Mouse (Mus musculus) kidney, postnatal 0 days (tissue): ENCODE measurements around the gene Dnajc17. TPM values are rescaled to one million over a fixed set of nuclear protein-coding genes. Genes with fewer than 3 reads are reported as not detected.

Source experiments
- ATAC-seq: fragments of 200-750 bp; cut with Nextera tagmentation; replicated peaks from 2 replicates; pipeline ENCODE4 v1.8.0; 2017; ENCODE audit warnings: low read depth, moderate number of reproducible peaks, moderate TSS enrichment, moderate library complexity; ENCODE audit not compliant: low FRiP score
- DNase-seq: peaks from one replicate; pipeline ENCODE4 v3.0.0-alpha.2; 2016; ENCODE audit warnings: low spot score
- H3K27ac ChIP-seq: fragments of 300-500 bp; sonication (generic); 2 replicates; pipeline ENCODE4 v1.5.1; 2014; ENCODE audit warnings: mild to moderate bottlenecking
- H3K27me3 ChIP-seq: fragments of 300-500 bp; sonication (generic); 2 replicates; pipeline ENCODE4 v1.6.1; 2014; ENCODE audit warnings: low read length, mixed read lengths; ENCODE audit not compliant: insufficient read depth
- H3K36me3 ChIP-seq: fragments of 300-500 bp; sonication (generic); 2 replicates; pipeline ENCODE4 v1.6.1; 2014; ENCODE audit warnings: low read length, mixed read lengths; ENCODE audit not compliant: insufficient read depth
- H3K4me1 ChIP-seq: fragments of 300-500 bp; sonication (generic); replicated peaks from 2 replicates; pipeline ENCODE4 v1.6.1; 2014; ENCODE audit warnings: antibody characterized with exemption, low read length, mixed read lengths; ENCODE audit not compliant: insufficient read depth
- H3K4me2 ChIP-seq: fragments of 300-500 bp; sonication (generic); 2 replicates; pipeline ENCODE4 v1.6.1; 2014; ENCODE audit warnings: mild to moderate bottlenecking, low read length, moderate library complexity, mixed read lengths
- H3K4me3 ChIP-seq: fragments of 300-500 bp; sonication (generic); replicated peaks from 2 replicates; pipeline ENCODE4 v1.5.1; 2014; ENCODE audit warnings: low read depth, low read length
- H3K9ac ChIP-seq: fragments of 300-500 bp; sonication (generic); 2 replicates; pipeline ENCODE4 v1.6.1; 2014; ENCODE audit warnings: low read depth, low read length
- H3K9me3 ChIP-seq: fragments of 300-500 bp; sonication (generic); replicated peaks from 2 replicates; pipeline ENCODE4 v1.6.1; 2016; ENCODE audit warnings: low read length, inconsistent platforms, mixed read lengths
- CTCF ChIP-seq: IDR thresholded peaks from 2 replicates; pipeline ENCODE4 v1.5.1; 2016; ENCODE audit warnings: antibody characterized with exemption, low read depth, mild to moderate bottlenecking, moderate library complexity
- WGBS: fragments of 180-500 bp; shearing (Covaris S2); extraction: QIAGEN DNeasy Blood & Tissue Kit; methylation state at CpG from one replicate; pipeline ENCODE4 v1.1.7; 2014; 5-methylcytosine and 5-hydroxymethylcytosine counted together
- polyA plus RNA-seq: library from polyadenylated mRNA; unstranded; fragments of >200 nt; fragmentation: Nextera tagmentation; extraction: Ambion mirVana; gene quantifications from 2 replicates; pipeline ENCODE4 v1.2.1, GENCODE M21; 2015

Dnajc17 gene
- 15.1 and 16.8 TPM in 2 replicates for polyA plus RNA-seq

DNA sequence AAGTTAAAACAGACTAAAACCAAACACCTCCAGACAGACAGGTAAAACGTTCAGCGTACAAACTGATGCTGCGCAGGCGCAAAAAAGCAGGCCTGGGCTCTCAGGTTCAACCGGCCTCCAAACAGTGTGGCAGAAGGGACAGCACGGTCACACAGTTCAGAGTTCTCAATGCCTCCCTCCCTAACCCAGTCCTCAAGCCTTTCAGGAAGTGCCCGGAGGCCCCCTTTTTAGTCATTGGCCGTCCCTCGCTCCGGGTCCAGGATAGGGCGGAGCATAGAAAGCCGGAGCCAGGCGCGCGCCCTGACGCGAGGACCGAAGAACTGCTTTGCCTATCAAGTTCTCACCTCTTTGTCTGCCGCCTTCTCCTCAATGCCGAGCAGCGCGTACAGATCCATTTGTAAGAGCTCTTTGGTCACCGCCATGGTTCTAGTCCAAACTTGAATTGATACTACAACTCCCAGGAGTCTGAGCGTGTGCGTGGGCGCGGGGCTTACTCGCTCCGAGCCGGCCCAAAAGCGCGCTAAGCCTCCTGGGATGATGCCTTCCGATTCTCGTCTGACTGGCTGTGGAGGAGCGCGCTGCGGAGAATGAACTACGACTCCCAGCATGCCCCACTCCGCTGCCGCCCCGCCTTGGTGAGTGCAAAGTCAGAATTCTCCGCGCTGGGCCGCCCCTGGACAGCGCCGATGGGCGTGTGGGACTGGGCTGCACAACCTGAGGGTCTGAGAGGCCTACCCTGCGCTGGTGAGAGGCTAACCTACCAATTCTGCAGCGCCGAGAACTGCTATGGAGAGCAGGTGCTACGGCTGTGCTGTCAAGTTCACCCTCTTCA is at the start of gene Dnajc17, which contains the start of gene Zfyve19:
TSS of gene Dnajc17 (minus strand) at position 452 of the 832 bp plus-strand sequence.
TSS of gene Zfyve19 (plus strand) at position 274 of the 832 bp plus-strand sequence.
- DNase-seq = peak; percentile 99
- Histone ChIP-seq H3K36me3 (peaks cover 29% of the 10 kb centered on the region; the same call in 1 of the 2 replicates), H3K27ac (peak within 1 kb of the TSS; percentile 89), H3K4me1 (peaks cover 6% of the 10 kb centered on the region; the same call in 1 of the 2 replicates), H3K9ac (peak within 1 kb of the TSS; percentile 71), H3K4me2 (peak within 1 kb of the TSS; percentile 70), H3K27me3 (no peaks in the 10 kb centered on the region), H3K4me3 (peak within 1 kb of the TSS; percentile 78), H3K9me3 (no peaks in the 10 kb centered on the region)
- under 1% methylated on average over 51 of the region's 51 CpGs for WGBS
- no peak for TF ChIP-seq CTCF
- peak; percentile 95 for ATAC-seq

DNA sequence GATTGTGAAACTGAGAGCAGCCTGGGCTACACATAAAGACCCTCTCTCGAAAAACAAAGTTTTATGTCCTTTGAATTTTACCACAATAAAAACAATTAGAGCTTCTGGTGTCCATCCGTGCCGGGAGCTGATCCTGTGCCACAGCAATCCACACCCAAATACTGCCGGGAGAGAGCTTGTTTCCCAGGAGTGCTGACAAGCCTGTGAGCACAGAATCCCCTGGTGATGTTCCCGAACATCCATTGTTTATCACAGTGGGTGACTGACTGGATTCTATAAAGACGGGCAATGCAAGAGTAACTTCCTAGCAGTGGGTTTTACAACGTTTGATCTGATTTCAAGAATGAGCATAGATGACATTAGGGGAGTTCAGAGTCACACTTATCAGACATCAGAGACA is 46.4 kb upstream of the Dnajc17 start:
- ATAC-seq (no peak), DNase-seq (no peak)
- H3K9me3 ChIP-seq = no peaks in the 10 kb centered on the region
- H3K36me3 ChIP-seq = no peaks in the 10 kb centered on the region
- WGBS = 15% methylated on average over 7 of the region's 7 CpGs
- H3K9ac ChIP-seq = no peak overlapping the region
- H3K4me2 ChIP-seq = no peak overlapping the region
- H3K4me1 ChIP-seq = no peaks in the 10 kb centered on the region
- H3K27ac ChIP-seq = no peak overlapping the region
- no peak for TF ChIP-seq CTCF
- no peak overlapping the region for H3K4me3 ChIP-seq
- H3K27me3 ChIP-seq = no peaks in the 10 kb centered on the region; the same call in 1 of the 2 replicates

- Histone ChIP-seq H3K9ac (no peak overlapping the region), H3K27ac (peak overlapping the region; percentile 50; the same call in 1 of the 2 replicates), H3K4me2 (no peak overlapping the region), H3K4me1 (no peaks in the 10 kb centered on the region), H3K4me3 (no peak overlapping the region), H3K27me3 (no peaks in the 10 kb centered on the region; the same call in 1 of the 2 replicates), H3K36me3 (no peaks in the 10 kb centered on the region), H3K9me3 (no peaks in the 10 kb centered on the region)
- 16% methylated on average over 11 of the region's 11 CpGs for WGBS
- DNase-seq (peak; percentile 87), ATAC-seq (peak; percentile 62)
- peak; percentile 99 for TF ChIP-seq CTCF
Observed at GRCm38 (mm10) chr2:119250826-119251478, 42.4 kb upstream of the Dnajc17 start.

DNA sequence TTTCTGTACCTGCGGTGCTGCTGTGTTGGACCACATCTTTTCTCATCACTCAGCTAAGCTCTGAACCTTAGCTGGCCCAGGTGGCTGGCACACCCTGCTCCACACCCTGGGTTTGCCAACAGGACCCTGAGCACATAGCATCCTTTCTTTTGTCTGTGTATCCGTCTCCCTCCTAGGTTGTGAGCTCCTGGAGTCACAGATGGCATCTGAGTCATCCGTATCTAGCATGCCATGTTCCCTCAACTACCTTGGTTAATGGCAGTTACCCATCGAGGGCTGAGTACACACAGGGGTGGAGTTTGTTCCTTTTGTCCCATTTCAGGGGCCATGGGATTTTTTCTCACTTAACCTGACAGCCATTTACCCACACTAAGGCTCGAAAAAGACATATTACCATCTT is 41.8 kb upstream of the Dnajc17 start:
- ATAC-seq (no peak), DNase-seq (no peak)
- H3K27ac ChIP-seq = peak overlapping the region; percentile 50; the same call in 1 of the 2 replicates
- H3K4me1 ChIP-seq = no peaks in the 10 kb centered on the region
- H3K9me3 ChIP-seq = no peaks in the 10 kb centered on the region
- TF ChIP-seq CTCF = no peak
- no peak overlapping the region for H3K4me2 ChIP-seq
- H3K27me3 ChIP-seq = no peaks in the 10 kb centered on the region; the same call in 1 of the 2 replicates
- no peak overlapping the region for H3K4me3 ChIP-seq
- no peaks in the 10 kb centered on the region for H3K36me3 ChIP-seq
- 60% methylated on average over 5 of the region's 5 CpGs for WGBS
- no peak overlapping the region for H3K9ac ChIP-seq

DNA sequence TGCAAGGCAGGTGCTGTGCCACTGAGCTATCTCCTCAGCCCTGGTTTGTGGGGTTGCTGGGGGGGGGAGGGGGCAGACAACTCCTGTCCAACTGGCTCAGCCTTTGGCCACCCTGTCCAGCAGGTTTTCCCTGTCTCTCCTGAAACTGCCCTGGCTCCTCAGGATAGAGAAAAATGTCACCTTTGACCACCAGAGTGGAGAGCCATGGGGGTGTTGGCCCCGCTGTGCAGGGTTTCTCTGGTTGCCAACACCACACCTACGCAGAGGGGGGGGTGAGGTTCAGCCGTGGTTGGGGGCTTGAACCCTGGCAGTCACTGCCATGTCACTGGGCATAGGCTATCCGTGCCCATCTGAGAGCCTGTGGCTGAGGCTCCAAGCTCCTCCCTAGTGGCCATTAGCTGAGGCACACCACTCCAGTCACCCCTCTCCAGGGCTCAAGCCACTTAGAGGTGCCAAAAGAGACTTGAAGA is 41.0 kb upstream of the Dnajc17 start:
- Histone ChIP-seq H3K9ac (0 out of 2 replicates have a peak overlapping the region, but pooled peaks have one; percentile 4), H3K4me3 (no peak overlapping the region), H3K4me1 (no peaks in the 10 kb centered on the region), H3K27me3 (no peaks in the 10 kb centered on the region), H3K4me2 (no peak overlapping the region), H3K36me3 (no peaks in the 10 kb centered on the region), H3K27ac (no peak overlapping the region), H3K9me3 (no peaks in the 10 kb centered on the region)
- 70% methylated on average over 4 of the region's 4 CpGs for WGBS
- ATAC-seq (peak; percentile 56), DNase-seq (no peak)
- no peak for TF ChIP-seq CTCF

DNA sequence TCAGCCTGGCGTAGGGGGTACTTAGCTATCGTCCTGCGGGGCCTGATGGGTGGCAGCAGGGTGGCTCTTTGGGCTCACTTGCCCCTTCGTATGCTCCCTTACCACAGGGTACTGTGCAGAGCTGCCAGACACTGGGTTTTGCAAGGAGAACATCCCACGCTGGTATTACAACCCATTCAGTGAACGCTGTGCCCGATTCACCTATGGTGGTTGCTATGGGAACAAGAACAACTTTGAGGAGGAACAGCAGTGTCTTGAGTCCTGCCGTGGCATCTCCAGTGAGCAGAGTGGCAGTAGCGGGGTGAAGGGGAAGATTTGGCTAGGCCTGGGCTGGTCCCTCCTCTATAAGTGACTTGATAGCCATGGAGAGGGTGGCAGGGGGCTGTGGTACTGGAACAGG is 39.3 kb upstream of the Dnajc17 start:
- H3K9ac ChIP-seq = no peak overlapping the region
- 81% methylated on average over 9 of the region's 9 CpGs for WGBS
- no peak for TF ChIP-seq CTCF

More for the DNA sequence above, 39.3 kb upstream of the Dnajc17 start:
- H3K4me2 ChIP-seq = no peak overlapping the region
- no peak overlapping the region for H3K4me3 ChIP-seq
- no peak overlapping the region for H3K27ac ChIP-seq
- ATAC-seq (no peak), DNase-seq (no peak)
- H3K4me1 ChIP-seq = no peaks in the 10 kb centered on the region
- no peaks in the 10 kb centered on the region for H3K27me3 ChIP-seq
- no peaks in the 10 kb centered on the region for H3K9me3 ChIP-seq
- H3K36me3 ChIP-seq = no peaks in the 10 kb centered on the region
